Mouse (Mus musculus) adrenal gland, postnatal 14 days (tissue): ENCODE results near the gene Med13. TPM values are rescaled to one million over a fixed set of nuclear protein-coding genes. Genes with fewer than 3 reads are reported as not detected.
"Not testable (repeated sequence)": the region's sequence is repeated elsewhere in the genome, so short reads cannot be mapped to it uniquely, and the experiment has no call there.

Experiments
- DNase-seq: peaks from one replicate; pipeline ENCODE4 v3.0.0; 2021; ENCODE audit warnings: mixed read lengths
- total RNA-seq: library from RNA; stranded (reverse); gene quantifications from 2 replicates; pipeline ENCODE4 v1.2.3, GENCODE M21; 2021

Gene Med13
- total RNA-seq, 1 experiment from 2014 or later = 50.0 TPM

DNA sequence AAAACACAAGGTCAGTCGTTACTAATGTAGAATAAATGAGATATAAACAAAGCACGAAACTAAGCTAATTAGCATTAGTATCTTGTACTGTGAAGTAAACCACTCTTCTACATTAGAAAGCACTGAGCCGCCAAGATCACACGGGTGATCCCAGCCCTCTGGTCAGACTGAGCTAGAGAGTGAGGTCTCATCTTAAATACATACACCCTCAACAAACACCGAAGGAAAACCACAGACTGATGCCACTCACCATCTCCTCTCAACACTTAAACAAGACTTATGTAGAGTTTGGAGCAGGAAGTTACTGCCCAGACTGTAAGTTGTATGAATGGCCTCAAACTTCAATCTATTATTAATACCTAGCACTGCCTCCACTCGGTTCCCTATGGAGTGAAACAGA is 47.1 kb downstream of the Med13 start:
- DNase-seq = no peak

DNA sequence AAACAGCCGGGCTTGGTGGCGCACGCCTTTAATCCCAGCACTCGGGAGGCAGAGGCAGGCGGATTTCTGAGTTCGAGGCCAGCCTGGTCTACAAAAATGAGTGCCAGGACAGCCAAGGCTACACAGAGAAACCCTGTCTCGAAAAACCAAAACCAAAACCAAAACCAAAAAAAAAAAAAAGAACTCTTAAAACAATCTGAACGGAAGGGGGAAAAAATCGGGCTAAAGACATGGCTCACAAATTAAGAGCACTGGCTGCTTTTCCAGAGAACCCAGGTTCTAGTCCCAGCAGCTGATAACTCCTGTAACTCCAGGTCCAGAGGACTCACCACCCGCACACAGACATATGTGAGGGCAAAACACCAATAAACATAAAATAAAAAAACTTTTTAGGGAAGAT is 65.2 kb downstream of the Med13 start:
- DNase-seq = not testable (repeated sequence)

DNA sequence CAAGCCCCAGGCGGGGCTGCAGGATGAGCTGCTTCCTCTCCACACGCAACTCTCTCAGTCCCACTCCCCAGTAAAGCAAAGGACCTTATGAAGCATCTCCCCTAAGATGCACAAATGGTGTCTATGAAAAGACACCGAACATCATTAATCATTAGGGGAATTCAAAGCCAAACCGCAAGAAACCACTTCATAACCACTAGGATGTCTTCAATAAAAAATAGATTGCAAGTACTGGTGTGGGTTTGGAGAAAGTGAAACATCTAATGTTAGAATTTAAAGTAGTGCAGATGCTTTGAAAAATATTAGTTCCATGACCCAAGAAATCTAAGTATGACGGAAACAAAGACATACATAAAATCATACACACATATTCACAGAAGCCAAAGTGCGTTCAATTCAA is 65.7 kb downstream of the Med13 start:
- no peak for DNase-seq

DNA sequence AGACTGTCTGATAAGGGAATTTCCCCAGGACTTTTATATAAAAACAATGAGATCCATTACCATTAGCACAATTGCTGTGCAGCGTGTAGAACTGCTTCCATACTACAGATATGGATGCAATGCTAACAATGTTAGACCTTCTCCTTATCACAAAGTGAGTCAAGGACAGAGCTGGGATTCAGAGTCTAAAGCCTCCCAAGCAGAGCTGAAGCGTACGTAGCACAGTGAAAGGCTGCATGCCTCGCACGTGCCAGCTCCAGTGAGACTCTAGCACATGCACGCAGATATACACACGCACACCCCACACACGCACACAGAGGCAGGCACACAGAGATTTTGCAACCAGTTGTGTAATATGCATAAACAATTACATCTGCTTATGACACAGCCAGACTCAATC is 71.7 kb downstream of the Med13 start:
- DNase-seq = peak; percentile 59

DNA sequence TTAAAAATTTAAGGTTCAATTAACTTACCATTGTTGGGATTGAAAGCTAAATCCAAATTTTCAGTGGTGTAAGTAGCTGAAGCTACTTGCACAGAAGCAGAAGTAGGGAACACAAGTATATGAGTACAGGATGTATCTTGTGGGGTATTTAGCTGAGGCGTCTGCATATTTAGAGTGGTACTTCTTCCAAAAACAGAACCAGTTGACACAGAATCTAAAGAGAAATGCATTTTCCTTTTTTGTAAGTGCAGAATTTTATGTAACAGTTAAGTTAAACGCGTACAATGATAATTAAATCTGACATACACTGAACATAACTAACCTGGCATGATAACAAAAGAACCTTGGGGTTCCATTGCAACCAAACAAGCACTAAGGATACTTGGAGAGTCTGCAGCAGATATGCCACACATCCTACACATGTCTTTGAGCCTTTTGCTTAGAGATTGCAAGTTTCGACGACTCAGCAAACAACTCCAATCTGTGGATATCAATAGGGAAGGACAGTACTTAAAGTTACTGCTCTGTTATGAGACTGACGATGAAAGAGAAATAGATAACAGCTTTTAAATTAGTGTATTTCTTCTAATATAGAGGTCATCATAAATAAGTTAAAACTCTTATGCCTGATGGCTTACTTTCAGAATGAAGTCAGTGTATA is 78.8 kb downstream of the Med13 start:
- no peak for DNase-seq

DNA sequence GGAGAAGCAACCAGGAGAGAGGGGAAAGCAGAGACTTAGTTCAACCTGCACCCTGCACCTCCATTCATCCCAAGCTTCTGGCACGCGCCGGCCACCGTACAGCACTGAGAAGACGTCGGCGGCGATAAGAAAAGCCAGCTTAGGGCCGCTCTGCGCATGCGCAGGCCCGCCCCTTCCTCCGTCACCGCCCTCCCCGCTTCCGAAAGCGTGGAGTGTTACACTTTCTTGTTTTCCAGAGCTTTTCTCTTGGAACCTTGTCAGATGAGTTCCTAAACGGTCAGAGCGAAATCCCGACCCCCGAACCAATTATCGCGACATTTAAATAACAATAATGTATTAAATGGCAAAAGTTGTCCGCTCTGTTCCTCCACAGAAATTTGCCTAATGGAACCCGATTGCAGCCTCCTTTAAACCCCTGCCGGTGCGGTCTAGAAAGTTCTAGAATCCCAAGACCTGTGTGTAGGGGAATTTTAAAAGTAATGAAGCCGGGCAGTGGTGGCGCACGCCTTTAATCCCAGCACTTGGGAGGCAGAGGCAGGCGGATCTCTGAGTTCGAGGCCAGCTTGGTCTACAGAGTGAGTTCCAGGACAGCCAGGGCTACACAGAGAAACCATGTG is 99.8 kb downstream of the Med13 start, which contains the start of gene Ints2:
Ints2 (minus strand) TSS at position 116 of the 617 bp plus-strand sequence.
- peak; percentile 98 for DNase-seq

DNA sequence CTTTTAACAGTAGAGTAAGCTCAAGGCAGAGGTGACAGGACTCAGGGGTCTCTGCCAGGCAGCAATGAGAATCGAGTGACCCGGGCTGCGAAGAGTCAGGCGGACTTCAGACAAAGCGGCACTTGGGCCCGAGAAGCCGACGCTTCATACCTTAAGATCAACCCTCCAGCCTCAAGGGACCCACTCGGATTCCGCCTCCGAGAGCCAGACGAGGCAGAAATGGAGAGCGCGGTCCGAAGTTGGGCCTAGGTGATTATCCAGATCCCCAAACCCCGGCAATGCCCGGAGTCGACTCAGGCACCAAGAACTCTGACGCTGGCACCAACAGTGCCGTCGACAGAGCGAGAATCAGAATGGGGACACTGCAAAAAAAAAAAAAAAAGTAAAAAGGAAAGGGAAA is 100.3 kb downstream of the Med13 start:
- no peak for DNase-seq

DNA sequence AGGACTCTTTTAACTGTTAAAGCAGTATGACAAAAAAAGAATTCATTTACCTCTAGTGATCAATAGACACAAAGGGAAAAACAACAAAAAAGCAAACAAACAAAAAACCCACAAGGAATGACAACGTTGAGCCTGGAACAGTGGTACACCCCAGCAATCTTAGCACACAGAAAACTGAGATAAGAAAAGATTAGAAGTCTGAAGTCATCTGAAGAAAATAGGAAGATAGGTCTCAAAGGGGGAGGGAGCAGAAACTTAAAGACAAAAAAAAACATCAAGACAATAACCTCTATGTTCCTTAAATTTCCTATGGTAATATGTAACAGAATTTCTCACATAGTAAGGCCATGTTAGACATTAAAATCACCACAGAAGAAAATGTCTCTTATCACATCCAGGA is 104.1 kb downstream of the Med13 start:
- DNase-seq = no peak

DNA sequence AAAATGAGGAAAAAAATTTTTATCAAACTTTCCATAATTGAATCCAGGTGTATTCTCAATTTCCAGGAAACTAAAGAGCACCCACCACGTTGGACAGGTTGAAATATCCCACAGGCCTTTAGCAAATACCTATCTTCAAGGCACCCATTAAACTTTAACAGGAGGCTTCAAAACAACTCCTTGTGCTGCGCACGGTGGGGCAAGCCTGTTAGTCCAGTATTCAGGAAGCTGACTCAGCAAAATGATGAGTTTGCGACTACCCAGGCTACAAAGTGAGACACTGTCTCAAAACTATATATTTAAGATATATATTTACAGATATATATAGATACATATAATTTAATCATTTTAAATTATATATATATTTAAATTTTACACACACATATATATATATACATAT is 125.0 kb downstream of the Med13 start:
- no peak for DNase-seq

DNA sequence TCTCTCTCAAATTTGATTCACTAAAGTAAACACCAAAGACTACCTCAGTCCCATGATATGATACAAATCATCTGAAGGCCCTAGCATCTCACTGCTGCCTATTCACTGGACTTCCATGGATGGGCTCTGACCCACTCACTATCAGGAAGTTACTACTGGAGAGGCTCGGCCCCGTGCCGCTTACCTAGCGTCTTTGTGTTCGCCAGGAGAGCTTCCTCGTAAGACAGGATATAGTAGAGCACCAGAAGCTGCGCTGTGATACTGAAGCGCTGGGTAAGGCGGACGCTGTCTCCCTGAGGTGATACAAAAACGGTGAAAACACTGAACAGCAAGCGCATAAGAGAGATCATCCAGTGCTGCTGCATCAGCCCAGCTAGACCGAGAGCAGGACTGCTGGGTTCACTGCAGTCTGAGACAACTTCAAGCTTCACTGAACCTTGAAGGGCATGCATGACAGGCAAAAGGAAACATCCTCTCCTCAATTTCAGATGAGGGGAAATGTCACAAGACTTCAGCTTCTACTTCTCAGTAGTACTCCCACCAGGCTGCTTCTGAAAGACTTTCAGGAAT is 125.5 kb downstream of the Med13 start:
- no peak for DNase-seq

DNA sequence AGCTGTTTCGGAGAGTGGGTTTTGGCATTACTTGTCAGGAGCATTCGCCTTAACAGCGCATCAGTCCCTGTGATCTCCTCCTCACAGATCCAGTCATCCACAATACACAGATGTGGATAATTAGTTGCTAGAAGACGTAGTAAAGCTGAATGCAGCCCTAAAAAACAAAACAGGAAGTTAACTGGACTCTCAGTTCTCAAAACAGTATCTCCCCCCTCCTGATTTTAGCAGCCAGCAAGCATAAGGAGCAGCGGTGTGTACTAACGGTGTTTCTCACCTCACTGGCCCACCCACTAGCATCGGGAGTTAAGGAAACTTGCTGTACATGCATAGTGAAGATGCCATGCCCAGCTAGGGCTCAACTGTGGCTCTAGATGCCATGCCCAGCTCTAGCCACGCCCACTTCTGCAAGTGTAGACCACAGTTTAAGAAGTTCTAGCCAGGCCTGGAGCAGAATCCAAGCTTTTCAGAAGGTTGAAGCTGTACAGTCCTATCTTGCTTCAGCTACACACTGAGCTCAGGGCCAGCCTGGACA is 130.7 kb downstream of the Med13 start:
- DNase-seq = no peak

DNA sequence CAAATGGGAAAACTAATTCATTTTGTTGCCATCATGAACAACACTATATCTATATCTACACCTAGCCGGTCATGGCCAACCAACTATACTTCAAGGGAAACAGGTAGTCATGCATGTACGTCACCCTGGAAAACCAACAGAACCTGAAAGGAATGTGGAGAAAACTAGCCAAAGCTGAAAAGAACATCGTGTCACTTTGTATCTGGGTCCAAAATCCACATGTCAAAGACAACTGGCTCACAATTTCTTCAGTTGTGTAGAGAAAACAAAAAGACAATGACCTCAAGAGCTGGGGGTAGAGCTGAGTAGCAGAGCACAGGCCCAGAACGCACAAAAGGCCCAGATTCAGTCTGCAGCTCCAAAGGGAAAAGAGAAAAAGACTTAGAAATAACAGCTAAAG is 131.6 kb downstream of the Med13 start:
- DNase-seq = no peak

Other genes starting within 250 kb of the Med13 start
- gene Brip1, start 156.4 kb downstream of the Med13 start, total RNA-seq = 3.1 and 3.9 TPM in 2 replicates
- 18.3 and 20.0 TPM in 2 replicates for gene Ints2, start 100.0 kb downstream of the Med13 start, total RNA-seq
- 32.6 and 38.1 TPM in 2 replicates for gene Rnft1, start 127.1 kb upstream of the Med13 start, total RNA-seq
- gene Rps6kb1, start 187.2 kb upstream of the Med13 start, total RNA-seq = 39.4 and 45.2 TPM in 2 replicates
- 9.1 and 9.8 TPM in 2 replicates for gene Tubd1, start 187.4 kb upstream of the Med13 start, total RNA-seq